Mouse (Mus musculus): Measurements from ENCODE around the gene Stap2. TPM values are rescaled to one million over a fixed set of nuclear protein-coding genes. Genes with fewer than 3 reads are reported as not detected.

Stap2 gene
- polyA plus RNA-seq, 1 experiment: 16.7 TPM

DNA sequence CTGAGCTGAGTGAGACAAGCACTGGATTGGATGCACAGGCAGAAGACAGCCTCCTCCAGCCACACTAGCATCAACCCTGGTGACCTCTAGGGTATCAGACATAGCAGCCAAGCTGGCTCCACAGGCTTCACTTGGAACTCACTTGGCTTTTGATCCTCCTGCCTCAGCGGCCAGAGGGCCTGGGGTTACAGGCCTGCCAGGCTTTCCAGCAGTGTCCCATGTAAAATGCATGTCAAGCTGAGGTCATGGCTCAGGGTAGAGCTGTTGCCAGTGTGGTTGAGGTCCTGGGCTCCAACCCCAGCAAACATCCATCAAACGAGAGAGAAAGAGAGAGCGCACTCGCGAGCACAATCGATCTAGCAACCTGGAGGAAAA is 29.3 kb upstream of the Stap2 start:
- H3K27me3 ChIP-seq (ENCODE audit: control insufficient read depth, insufficient read depth, low read length, poor library complexity, severe bottlenecking): no peaks in the 10 kb centered on the region
- H3K36me3 ChIP-seq (ENCODE audit: control insufficient read depth, insufficient read depth, low read length, poor library complexity, severe bottlenecking): peaks cover 7% of the 10 kb centered on the region; the same call in 1 of the 2 replicates
- H3K27ac ChIP-seq (ENCODE audit: insufficient read depth, low read length): no peak overlapping the region
- no peak overlapping the region for H3K4me3 ChIP-seq (ENCODE audit: low read depth, low read length)
- peaks cover 2% of the 10 kb centered on the region for H3K4me1 ChIP-seq (ENCODE audit: control insufficient read depth, insufficient read depth, low read length)
- no peak overlapping the region for H3K9ac ChIP-seq (ENCODE audit: low read depth, poor library complexity, severe bottlenecking)
- H3K9me3 ChIP-seq (replicated peaks; ENCODE audit: control insufficient read depth, insufficient read depth, low read length, poor library complexity, severe bottlenecking): no peaks in the 10 kb centered on the region
- TF ChIP-seq CTCF (IDR thresholded peaks at IDR 0.05; ENCODE audit: low read depth, low read length): no peak
- TF ChIP-seq POLR2A (IDR thresholded peaks at IDR 0.05; ENCODE audit: insufficient read depth, low read length): no peak
- TF ChIP-seq EP300 (IDR thresholded peaks at IDR 0.05; ENCODE audit: insufficient read depth, low read depth, low read length): no peak

- Histone ChIP-seq H3K27ac (ENCODE audit: insufficient read depth, low read length) (no peak overlapping the region), H3K9me3 (replicated peaks; ENCODE audit: control insufficient read depth, insufficient read depth, low read length, poor library complexity, severe bottlenecking) (no peaks in the 10 kb centered on the region), H3K4me3 (ENCODE audit: low read depth, low read length) (no peak overlapping the region), H3K36me3 (ENCODE audit: control insufficient read depth, insufficient read depth, low read length, poor library complexity, severe bottlenecking) (peaks cover 7% of the 10 kb centered on the region; the same call in 1 of the 2 replicates), H3K4me1 (ENCODE audit: control insufficient read depth, insufficient read depth, low read length) (peaks cover 2% of the 10 kb centered on the region), H3K9ac (ENCODE audit: low read depth, poor library complexity, severe bottlenecking) (no peak overlapping the region), H3K27me3 (ENCODE audit: control insufficient read depth, insufficient read depth, low read length, poor library complexity, severe bottlenecking) (no peaks in the 10 kb centered on the region)
- no peak for TF ChIP-seq CTCF (IDR thresholded peaks at IDR 0.05; ENCODE audit: low read depth, low read length)
- no peak for TF ChIP-seq POLR2A (IDR thresholded peaks at IDR 0.05; ENCODE audit: insufficient read depth, low read length)
- TF ChIP-seq EP300 (IDR thresholded peaks at IDR 0.05; ENCODE audit: insufficient read depth, low read depth, low read length): no peak
These were observed 28.8 kb upstream of the Stap2 start for GRCm38 (mm10) chr17:56034040-56034725.

DNA sequence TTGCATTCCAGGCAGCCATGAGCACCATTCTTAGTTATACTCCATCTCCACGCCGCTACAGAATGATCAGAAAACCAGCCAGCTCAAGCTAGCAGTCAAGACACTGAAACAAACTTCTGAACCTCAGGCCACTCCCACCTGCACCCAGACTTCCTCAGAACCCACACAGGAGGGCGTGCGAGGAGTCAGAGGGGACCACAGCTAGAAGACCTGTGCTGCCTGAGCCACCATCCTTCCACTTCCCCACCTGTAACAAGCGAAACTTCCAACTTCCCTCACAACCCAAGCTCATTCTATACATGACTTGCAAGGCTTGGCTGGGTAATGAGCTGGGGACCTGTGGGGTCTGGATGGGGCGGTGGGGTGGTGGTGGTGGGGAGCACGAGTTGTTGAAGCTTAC is 27.4 kb upstream of the Stap2 start:
- H3K9ac ChIP-seq (ENCODE audit: low read depth, poor library complexity, severe bottlenecking): no peak overlapping the region
- H3K36me3 ChIP-seq (ENCODE audit: control insufficient read depth, insufficient read depth, low read length, poor library complexity, severe bottlenecking): peaks cover 7% of the 10 kb centered on the region; the same call in 1 of the 2 replicates
- peaks cover 2% of the 10 kb centered on the region for H3K4me1 ChIP-seq (ENCODE audit: control insufficient read depth, insufficient read depth, low read length)
- no peaks in the 10 kb centered on the region for H3K27me3 ChIP-seq (ENCODE audit: control insufficient read depth, insufficient read depth, low read length, poor library complexity, severe bottlenecking)
- H3K4me3 ChIP-seq (ENCODE audit: low read depth, low read length): no peak overlapping the region
- no peak for TF ChIP-seq EP300 (IDR thresholded peaks at IDR 0.05; ENCODE audit: insufficient read depth, low read depth, low read length)
- no peaks in the 10 kb centered on the region for H3K9me3 ChIP-seq (replicated peaks; ENCODE audit: control insufficient read depth, insufficient read depth, low read length, poor library complexity, severe bottlenecking)
- H3K27ac ChIP-seq (ENCODE audit: insufficient read depth, low read length): no peak overlapping the region

GRCm38 (mm10) chr17:56032127-56032733 is 26.8 kb upstream of the Stap2 start:
- Histone ChIP-seq H3K27me3 (ENCODE audit: control insufficient read depth, insufficient read depth, low read length, poor library complexity, severe bottlenecking) (no peaks in the 10 kb centered on the region), H3K9me3 (replicated peaks; ENCODE audit: control insufficient read depth, insufficient read depth, low read length, poor library complexity, severe bottlenecking) (no peaks in the 10 kb centered on the region), H3K27ac (ENCODE audit: insufficient read depth, low read length) (no peak overlapping the region), H3K4me1 (ENCODE audit: control insufficient read depth, insufficient read depth, low read length) (peaks cover 2% of the 10 kb centered on the region), H3K4me3 (ENCODE audit: low read depth, low read length) (no peak overlapping the region), H3K9ac (ENCODE audit: low read depth, poor library complexity, severe bottlenecking) (no peak overlapping the region), H3K36me3 (ENCODE audit: control insufficient read depth, insufficient read depth, low read length, poor library complexity, severe bottlenecking) (peaks cover 7% of the 10 kb centered on the region; the same call in 1 of the 2 replicates)
- TF ChIP-seq POLR2A (IDR thresholded peaks at IDR 0.05; ENCODE audit: insufficient read depth, low read length): no peak
- TF ChIP-seq CTCF (IDR thresholded peaks at IDR 0.05; ENCODE audit: low read depth, low read length): no peak
- no peak for TF ChIP-seq EP300 (IDR thresholded peaks at IDR 0.05; ENCODE audit: insufficient read depth, low read depth, low read length)

DNA sequence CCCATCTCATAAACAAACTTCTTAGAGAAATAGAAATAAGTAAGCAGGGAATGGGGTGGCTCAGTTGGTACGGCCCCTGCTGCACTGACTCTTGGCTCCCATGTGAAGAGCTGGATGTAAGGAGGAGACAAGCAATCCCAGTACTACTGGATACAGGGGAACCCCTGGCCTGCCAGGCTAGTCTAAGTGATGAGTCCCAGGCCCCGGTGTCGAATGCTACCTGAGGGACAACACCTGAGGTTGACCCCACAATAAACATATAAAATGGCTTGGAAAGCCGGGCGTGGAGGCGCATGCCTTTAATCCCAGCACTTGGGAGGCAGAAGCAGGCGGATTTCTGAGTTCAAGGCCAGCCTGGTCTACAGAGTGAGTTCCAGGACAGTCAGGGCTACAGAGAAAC is 26.0 kb upstream of the Stap2 start:
- Histone ChIP-seq H3K27ac (ENCODE audit: insufficient read depth, low read length) (no peak overlapping the region), H3K9me3 (replicated peaks; ENCODE audit: control insufficient read depth, insufficient read depth, low read length, poor library complexity, severe bottlenecking) (no peaks in the 10 kb centered on the region), H3K4me1 (ENCODE audit: control insufficient read depth, insufficient read depth, low read length) (peaks cover 2% of the 10 kb centered on the region), H3K4me3 (ENCODE audit: low read depth, low read length) (no peak overlapping the region), H3K9ac (ENCODE audit: low read depth, poor library complexity, severe bottlenecking) (no peak overlapping the region), H3K27me3 (ENCODE audit: control insufficient read depth, insufficient read depth, low read length, poor library complexity, severe bottlenecking) (no peaks in the 10 kb centered on the region), H3K36me3 (ENCODE audit: control insufficient read depth, insufficient read depth, low read length, poor library complexity, severe bottlenecking) (peaks cover 7% of the 10 kb centered on the region; the same call in 1 of the 2 replicates)
- no peak for TF ChIP-seq EP300 (IDR thresholded peaks at IDR 0.05; ENCODE audit: insufficient read depth, low read depth, low read length)

DNA sequence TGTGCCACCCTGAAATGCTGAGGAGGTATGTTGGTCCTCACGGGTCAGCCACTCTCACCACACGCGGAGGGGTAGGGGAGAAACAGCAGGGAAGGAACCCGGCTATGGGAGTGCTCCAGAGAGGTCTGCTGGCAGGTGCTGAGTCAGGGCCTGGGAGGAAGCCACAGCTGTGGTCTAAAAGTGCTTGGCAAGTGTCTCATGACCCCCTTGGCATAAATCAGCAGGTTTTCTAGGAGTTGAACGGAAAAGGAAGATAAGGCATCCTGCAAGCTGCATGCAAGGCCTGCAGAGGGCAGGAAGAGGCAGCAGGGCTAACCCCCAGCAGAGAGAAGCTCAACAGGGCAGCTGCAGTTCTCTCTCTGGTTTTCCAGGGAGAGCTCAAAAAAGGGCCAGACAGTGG is 25.5 kb upstream of the Stap2 start:
- Histone ChIP-seq H3K9ac (ENCODE audit: low read depth, poor library complexity, severe bottlenecking) (no peak overlapping the region), H3K27me3 (ENCODE audit: control insufficient read depth, insufficient read depth, low read length, poor library complexity, severe bottlenecking) (no peaks in the 10 kb centered on the region), H3K9me3 (replicated peaks; ENCODE audit: control insufficient read depth, insufficient read depth, low read length, poor library complexity, severe bottlenecking) (no peaks in the 10 kb centered on the region), H3K27ac (ENCODE audit: insufficient read depth, low read length) (no peak overlapping the region), H3K36me3 (ENCODE audit: control insufficient read depth, insufficient read depth, low read length, poor library complexity, severe bottlenecking) (peaks cover 7% of the 10 kb centered on the region; the same call in 1 of the 2 replicates), H3K4me3 (ENCODE audit: low read depth, low read length) (no peak overlapping the region), H3K4me1 (ENCODE audit: control insufficient read depth, insufficient read depth, low read length) (peaks cover 2% of the 10 kb centered on the region)
- no peak for TF ChIP-seq EP300 (IDR thresholded peaks at IDR 0.05; ENCODE audit: insufficient read depth, low read depth, low read length)
- TF ChIP-seq POLR2A (IDR thresholded peaks at IDR 0.05; ENCODE audit: insufficient read depth, low read length): no peak
- no peak for TF ChIP-seq CTCF (IDR thresholded peaks at IDR 0.05; ENCODE audit: low read depth, low read length)

All from ES-Bruce4 (cell line).